Mouse (Mus musculus) midbrain, postnatal 0 days (tissue): ENCODE data around the gene Mrps12. TPM values are rescaled to one million over a fixed set of nuclear protein-coding genes. Genes with fewer than 3 reads are reported as not detected.
A peak's percentile ranks its signal among the peaks of the same experiment; 100 is the strongest.

Experiments used
- ATAC-seq: fragments of 200-750 bp; cut with Nextera tagmentation; 2 replicates; pipeline ENCODE4 v1.8.0; 2017; ENCODE audit warnings: moderate number of reproducible peaks, mild to moderate bottlenecking, moderate TSS enrichment, moderate library complexity; ENCODE audit not compliant: low FRiP score
- DNase-seq: peaks from one replicate; pipeline ENCODE4 v3.0.0-alpha.2; 2015; ENCODE audit warnings: low spot score
- H3K27ac ChIP-seq: fragments of 300-500 bp; sonication (generic); 2 replicates; pipeline ENCODE4 v1.5.1; 2014; ENCODE audit warnings: low read depth, mild to moderate bottlenecking, low read length, mixed read lengths
- H3K27me3 ChIP-seq: fragments of 300-500 bp; sonication (generic); 2 replicates; pipeline ENCODE4 v1.6.1; 2014; ENCODE audit warnings: low read length, control low read depth, mixed read lengths; ENCODE audit not compliant: insufficient read depth
- H3K36me3 ChIP-seq: fragments of 300-500 bp; sonication (generic); 2 replicates; pipeline ENCODE4 v1.6.1; 2014; ENCODE audit warnings: low read length, control low read depth, mixed read lengths; ENCODE audit not compliant: insufficient read depth
- H3K4me1 ChIP-seq: fragments of 300-500 bp; sonication (generic); 2 replicates; pipeline ENCODE4 v1.6.1; 2014; ENCODE audit warnings: mild to moderate bottlenecking, control low read depth, antibody characterized with exemption, low read length, mixed read lengths; ENCODE audit not compliant: insufficient read depth
- H3K4me2 ChIP-seq: fragments of 300-500 bp; sonication (generic); 2 replicates; pipeline ENCODE4 v1.6.1; 2014; ENCODE audit warnings: low read depth, mild to moderate bottlenecking, low read length, mixed read lengths; ENCODE audit not compliant: poor library complexity, severe bottlenecking
- H3K4me3 ChIP-seq: fragments of 300-500 bp; sonication (generic); 2 replicates; pipeline ENCODE4 v1.5.1; 2014; ENCODE audit warnings: low read depth, mild to moderate bottlenecking, low read length, moderate library complexity
- H3K9ac ChIP-seq: fragments of 300-500 bp; sonication (generic); replicated peaks from 2 replicates; pipeline ENCODE4 v1.6.1; 2014; ENCODE audit warnings: mild to moderate bottlenecking, low read length, moderate library complexity, mixed read lengths; ENCODE audit not compliant: poor library complexity, severe bottlenecking
- H3K9me3 ChIP-seq: fragments of 300-500 bp; sonication (generic); 2 replicates; pipeline ENCODE4 v1.6.1; 2016; ENCODE audit warnings: low read length, control low read depth
- CTCF ChIP-seq: IDR thresholded peaks from 2 replicates; pipeline ENCODE4 v1.5.1; 2016; ENCODE audit warnings: antibody characterized with exemption, mild to moderate bottlenecking
- WGBS: fragments of 180-500 bp; shearing (Covaris S2); extraction: QIAGEN DNeasy Blood & Tissue Kit; methylation state at CpG from one replicate; pipeline ENCODE4 v1.1.7; 2014; 5-methylcytosine and 5-hydroxymethylcytosine counted together
- polyA plus RNA-seq: library from polyadenylated mRNA; unstranded; fragments of >200 nt; fragmentation: Nextera tagmentation; extraction: Ambion mirVana; gene quantifications from 2 replicates; pipeline ENCODE4 v1.2.1, GENCODE M21; 2015
- total RNA-seq: library from RNA; depleted of rRNA; stranded (reverse); fragments of >200 nt; gene quantifications from 2 replicates; pipeline ENCODE4 v1.2.3, GENCODE M21; 2014

Mrps12 gene
- total and polyA plus RNA-seq, 2 experiments from 2014 or later, result 67.5 to 97.3 TPM

DNA sequence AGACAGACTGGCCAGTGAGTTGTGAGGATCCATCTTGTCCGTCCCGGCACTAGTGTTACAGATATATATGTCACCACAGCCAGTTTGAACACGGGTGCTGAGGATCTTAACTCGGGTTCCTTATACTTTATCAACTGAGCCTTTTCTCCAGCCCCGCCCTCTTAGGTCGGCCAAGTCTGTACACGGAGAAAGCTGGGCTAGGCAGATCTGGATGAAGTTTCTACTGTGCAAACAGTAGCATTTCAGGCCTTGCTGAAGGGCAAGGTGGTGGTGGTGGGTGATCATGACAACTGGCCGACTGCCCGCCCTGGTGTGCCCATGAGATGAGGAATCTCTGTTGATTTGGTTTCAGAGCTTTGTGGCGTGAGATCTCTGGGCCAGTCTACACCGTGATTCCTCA, 44.3 kb downstream of the Mrps12 start:
- H3K27ac ChIP-seq, result no peak overlapping the region
- H3K4me1 ChIP-seq, result no peaks in the 10 kb centered on the region
- DNase-seq, result no peak
- H3K9me3 ChIP-seq, result no peaks in the 10 kb centered on the region
- no peak for ATAC-seq
- WGBS, result 92% methylated on average over 11 of the region's 11 CpGs
- no peak overlapping the region for H3K4me2 ChIP-seq
- H3K27me3 ChIP-seq, result no peaks in the 10 kb centered on the region
- H3K36me3 ChIP-seq, result peaks cover 10% of the 10 kb centered on the region; the same call in 1 of the 2 replicates
- TF ChIP-seq CTCF, result no peak
- no peak overlapping the region for H3K4me3 ChIP-seq
- no peak overlapping the region for H3K9ac ChIP-seq

DNA sequence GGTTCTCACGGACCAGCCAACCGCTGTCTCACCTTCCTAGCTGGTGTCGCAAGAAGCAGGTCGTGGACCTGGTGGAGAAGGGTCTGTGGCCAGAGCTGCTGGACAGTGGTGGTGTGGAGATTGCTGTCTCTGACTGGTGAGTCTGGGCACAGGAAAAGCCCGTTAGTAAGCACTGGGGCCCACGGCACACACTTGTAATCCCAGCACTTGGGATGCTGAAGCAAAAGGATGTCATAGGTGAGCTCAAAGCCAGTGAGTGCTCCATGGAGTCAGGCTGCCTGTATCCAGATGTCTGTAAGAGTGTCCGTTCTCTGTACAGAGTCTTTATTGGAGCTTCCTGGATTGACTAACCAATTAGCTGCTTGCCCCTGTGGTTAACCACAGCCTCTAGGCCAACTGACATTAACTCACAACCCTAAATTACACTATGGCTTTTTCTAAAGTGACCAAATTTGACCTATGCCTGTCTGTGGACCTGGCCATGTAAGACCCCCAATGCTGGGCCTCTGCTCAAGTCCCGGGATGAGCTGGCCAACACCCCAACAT, 46.6 kb downstream of the Mrps12 start:
- no peak overlapping the region for H3K9ac ChIP-seq
- ATAC-seq, result no peak
- no peaks in the 10 kb centered on the region for H3K27me3 ChIP-seq
- no peak overlapping the region for H3K4me2 ChIP-seq
- DNase-seq, result no peak
- no peak overlapping the region for H3K27ac ChIP-seq
- peaks cover 10% of the 10 kb centered on the region; the same call in 1 of the 2 replicates for H3K36me3 ChIP-seq
- no peaks in the 10 kb centered on the region for H3K4me1 ChIP-seq
- no peak overlapping the region for H3K4me3 ChIP-seq
- no peaks in the 10 kb centered on the region for H3K9me3 ChIP-seq
- no peak for TF ChIP-seq CTCF
- 73% methylated on average over 8 of the region's 8 CpGs for WGBS

DNA sequence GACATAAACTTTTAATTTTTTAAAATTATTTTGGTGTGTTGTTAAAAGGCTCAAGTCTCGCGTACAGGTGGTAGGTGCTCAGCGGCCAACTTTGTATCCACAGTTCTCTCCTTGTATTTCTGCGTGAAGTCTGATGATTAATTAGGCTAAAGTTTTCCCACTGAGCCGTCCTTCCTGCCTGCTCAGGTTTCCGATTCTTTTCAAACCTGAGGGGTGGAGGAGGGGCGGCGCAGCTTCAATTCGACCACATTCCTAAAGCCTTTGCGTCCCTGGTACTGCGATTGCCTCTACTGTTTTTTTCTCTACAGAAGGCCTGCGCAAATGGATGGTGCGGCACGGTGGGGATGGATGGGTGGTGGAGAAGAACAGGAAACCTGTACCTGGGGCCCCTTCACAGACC, 47.2 kb downstream of the Mrps12 start:
- DNase-seq, result peak; percentile 9
- Histone ChIP-seq H3K4me1 (no peaks in the 10 kb centered on the region), H3K4me3 (peak overlapping the region; percentile 55; the same call in 1 of the 2 replicates), H3K9me3 (no peaks in the 10 kb centered on the region), H3K4me2 (peak overlapping the region; percentile 73; the same call in 1 of the 2 replicates), H3K27me3 (no peaks in the 10 kb centered on the region), H3K27ac (no peak overlapping the region), H3K9ac (no peak overlapping the region), H3K36me3 (peaks cover 10% of the 10 kb centered on the region; the same call in 1 of the 2 replicates)
- ATAC-seq, result no peak
- no peak for TF ChIP-seq CTCF
- 12% methylated on average over 14 of the region's 14 CpGs for WGBS

DNA sequence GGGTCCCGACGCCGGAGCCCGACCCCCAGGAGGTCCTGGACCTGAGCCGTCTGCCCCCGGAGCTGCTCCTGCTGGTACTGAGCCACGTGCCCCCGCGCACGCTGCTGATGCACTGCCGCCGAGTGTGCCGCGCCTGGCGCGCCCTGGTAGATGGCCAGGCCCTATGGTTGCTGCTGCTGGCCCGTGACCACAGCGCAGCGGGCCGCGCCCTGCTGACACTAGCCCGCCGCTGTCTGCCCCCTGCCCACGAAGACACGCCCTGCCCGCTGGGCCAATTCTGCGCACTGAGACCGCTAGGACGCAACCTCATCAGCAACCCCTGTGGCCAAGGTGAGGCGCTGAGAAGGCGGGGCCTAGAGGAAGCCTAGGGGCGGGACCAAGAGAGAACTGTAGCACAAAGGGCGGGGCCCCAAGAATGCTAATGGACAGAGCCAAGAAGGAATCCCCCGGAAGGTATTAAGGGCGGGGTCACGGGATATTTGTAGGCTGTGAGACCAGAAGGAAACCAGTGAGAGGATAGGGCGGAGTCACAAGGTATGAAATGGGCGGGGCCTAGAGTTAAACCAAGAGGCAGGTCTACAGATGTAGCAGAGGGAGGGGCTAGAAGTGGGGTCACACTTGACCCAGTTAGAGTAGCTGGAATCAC, 48.2 kb downstream of the Mrps12 start:
- peaks cover 10% of the 10 kb centered on the region; the same call in 1 of the 2 replicates for H3K36me3 ChIP-seq
- peak; percentile 87 for ATAC-seq
- no peaks in the 10 kb centered on the region for H3K27me3 ChIP-seq
- H3K4me2 ChIP-seq, result peak overlapping the region; percentile 73
- peak overlapping the region; percentile 76 for H3K9ac ChIP-seq
- H3K4me1 ChIP-seq, result no peaks in the 10 kb centered on the region
- peak overlapping the region; percentile 55 for H3K4me3 ChIP-seq
- H3K9me3 ChIP-seq, result no peaks in the 10 kb centered on the region
- peak overlapping the region; percentile 51 for H3K27ac ChIP-seq
- DNase-seq, result peak; percentile 94
- TF ChIP-seq CTCF, result peak; percentile 40
- 1% methylated on average over 36 of the region's 38 CpGs for WGBS

DNA sequence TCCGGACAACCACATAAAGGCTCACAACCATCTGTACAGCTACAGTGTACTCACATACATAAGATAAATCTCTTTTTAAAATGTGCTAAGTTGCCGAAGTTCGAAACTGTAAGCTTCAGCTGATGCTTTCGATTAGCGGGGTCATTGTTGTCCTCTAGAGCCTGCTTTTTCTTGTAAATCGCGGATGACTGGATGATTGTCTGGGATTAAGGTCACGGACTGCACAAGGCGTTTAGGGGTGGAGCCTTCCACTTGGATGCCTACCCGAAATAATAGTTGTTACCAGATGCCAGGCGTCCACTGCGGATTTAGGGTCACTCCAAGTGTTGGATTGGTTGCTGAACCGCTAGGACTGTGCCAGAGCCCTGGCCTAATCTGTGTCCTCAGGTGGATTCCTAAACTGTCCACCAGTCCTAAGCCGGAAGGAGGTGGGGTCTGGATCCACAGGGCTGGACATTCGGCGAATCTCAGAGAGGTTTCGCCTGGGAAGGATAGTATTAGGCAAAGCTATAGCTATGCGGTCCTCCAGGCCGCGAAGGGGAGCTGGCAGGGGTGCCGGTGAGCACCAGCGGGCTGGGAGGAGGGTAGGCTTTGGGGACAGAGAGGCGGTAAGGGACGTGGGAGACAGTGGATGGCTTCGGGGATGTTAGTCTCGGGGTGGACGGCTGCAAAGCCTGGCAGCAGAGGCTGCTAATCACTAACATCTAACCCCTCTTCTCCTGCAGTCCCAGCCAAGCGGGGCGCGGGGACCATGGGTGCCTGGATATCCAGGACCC, 48.9 kb downstream of the Mrps12 start, which contains the start of gene Fbxo27:
Fbxo27 (plus strand) TSS at position 305 of the 776 bp plus-strand sequence.
- H3K27me3 ChIP-seq, result no peaks in the 10 kb centered on the region
- peak within 1 kb of the TSS; percentile 73 for H3K4me2 ChIP-seq
- ATAC-seq (peak; percentile 81), DNase-seq (peak; percentile 48)
- peak; percentile 19; the same call in 1 of the 2 replicates for TF ChIP-seq CTCF
- 0 out of 2 replicates have a peak, but pooled peaks cover 4% of the 10 kb centered on the region for H3K36me3 ChIP-seq
- WGBS, result 26% methylated on average over 26 of the region's 30 CpGs
- no peaks in the 10 kb centered on the region for H3K9me3 ChIP-seq
- peak within 1 kb of the TSS; percentile 55 for H3K4me3 ChIP-seq
- H3K4me1 ChIP-seq, result no peaks in the 10 kb centered on the region
- H3K27ac ChIP-seq, result peak within 1 kb of the TSS; percentile 51
- H3K9ac ChIP-seq, result peak within 1 kb of the TSS; percentile 76
